Mouse (Mus musculus) megakaryocyte-erythroid progenitor cell, adult 5-6 weeks (primary cell): ENCODE data around the gene Fam89b. TPM values are rescaled to one million over a fixed set of nuclear protein-coding genes. Genes with fewer than 3 reads are reported as not detected.
A peak's percentile ranks its signal among the peaks of the same experiment; 100 is the strongest.

Experiments
- ATAC-seq: replicated peaks from 2 replicates; pipeline ENCODE4 v1.8.0; 2016; ENCODE audit warnings: mild to moderate bottlenecking, inconsistent platforms; ENCODE audit not compliant: severe bottlenecking, poor library complexity, low FRiP score, low TSS enrichment
- total RNA-seq, 2 experiments: library from RNA; stranded (forward) in 1 of 2; stranded (reverse) in 1 of 2; fragments of 200-1000, 215-1000 nt in 1 of 2; fragments of >200 nt in 1 of 2; fragmentation: Nextera tagmentation in 1 of 2; gene quantifications; 2 replicates each; pipeline ENCODE4 v1.2.3; 2014 to 2017

Gene Fam89b
- total RNA-seq, 2 experiments from 2014 or later, result 12.5 to 34.3 TPM

DNA sequence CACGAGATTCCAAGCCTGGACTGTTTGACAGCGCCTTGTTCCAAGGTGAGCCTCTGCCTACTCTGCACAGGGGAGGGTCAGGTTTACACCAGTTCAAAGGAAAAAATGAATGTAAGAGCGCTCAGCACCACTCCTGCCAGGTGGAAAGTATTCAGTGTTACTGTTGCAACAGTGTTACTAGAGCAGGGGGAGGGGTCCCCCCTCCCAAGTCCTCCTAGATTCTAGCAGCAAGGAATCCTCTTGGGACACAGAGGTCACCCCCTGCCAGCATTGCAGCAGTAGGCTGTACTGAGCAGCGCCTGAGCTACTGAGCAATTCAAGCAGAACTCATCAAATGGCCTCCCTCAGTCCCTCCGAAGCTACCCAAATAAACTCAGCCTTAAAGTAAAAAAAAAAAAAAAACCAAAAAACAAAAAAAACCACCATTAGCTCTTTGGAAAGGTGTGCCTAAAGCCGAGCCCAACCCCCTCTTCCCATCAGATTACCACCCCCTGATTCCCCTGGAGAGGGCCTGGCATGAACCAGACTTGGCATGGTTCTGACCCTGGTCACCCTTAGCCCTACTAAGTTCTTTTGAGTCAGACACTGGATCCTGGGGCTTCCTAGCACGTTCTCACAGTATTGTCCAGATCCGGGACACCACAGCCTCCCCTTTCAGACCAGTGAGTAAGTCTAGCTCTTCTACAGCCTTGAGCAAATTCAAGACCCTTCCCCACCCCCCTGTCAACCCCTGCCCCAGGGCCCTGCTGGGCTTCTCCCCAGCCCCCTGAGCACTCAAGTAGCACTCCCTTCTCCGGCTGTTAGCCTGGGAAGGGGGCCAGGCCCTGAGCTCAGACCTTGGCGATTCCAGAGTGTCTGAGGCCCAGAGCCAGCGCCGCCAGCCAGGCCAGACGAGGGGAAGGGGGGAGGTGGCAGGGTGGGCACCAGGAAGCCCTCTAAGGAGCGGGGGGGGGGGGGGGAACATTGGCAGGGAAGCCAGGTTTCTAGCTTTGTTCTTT, 11.2 kb upstream of the Fam89b start, which contains the start of gene Ltbp3:
Ltbp3 (plus strand) TSS at position 585 of the 998 bp plus-strand sequence.
- ATAC-seq, result no peak

DNA sequence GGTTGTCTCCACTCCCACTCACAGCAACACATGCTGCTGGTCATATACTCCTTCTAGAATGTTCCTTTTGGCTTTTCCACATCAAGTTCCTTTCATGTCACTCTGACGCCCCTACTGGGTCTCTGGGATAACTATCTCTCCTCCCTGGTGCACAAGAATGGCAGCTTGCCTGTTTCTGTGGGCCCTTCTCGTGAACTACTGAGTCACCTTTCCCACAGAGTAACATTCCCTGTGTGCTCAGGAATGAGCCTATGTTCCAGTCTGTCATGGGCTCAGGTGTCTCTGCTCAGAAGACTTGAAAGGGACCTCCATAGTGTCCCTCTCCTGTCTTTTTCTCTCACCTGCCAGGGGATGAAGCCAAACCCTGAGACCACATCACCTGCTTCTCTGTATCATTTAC, 10.0 kb upstream of the Fam89b start:
- ATAC-seq, result no peak

DNA sequence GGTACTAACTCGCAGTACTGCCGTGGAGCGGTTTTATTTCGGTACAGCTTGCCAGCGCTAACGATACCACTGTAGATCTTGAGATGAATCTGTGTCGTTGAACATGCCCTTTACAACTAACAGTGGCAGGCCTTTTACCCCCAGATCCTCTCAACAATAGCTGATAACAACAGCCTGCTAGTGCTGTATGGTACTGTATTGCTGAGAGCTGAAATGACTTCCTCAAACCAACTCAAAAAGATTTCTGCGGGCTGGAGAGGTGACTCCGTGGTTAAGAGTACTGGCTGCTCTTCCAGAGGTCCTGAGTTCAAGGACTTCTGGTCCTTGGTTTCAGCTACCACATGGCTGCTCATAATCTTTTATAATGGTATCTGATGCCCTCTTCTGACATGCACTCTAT, 4.9 kb upstream of the Fam89b start:
- no peak for ATAC-seq

DNA sequence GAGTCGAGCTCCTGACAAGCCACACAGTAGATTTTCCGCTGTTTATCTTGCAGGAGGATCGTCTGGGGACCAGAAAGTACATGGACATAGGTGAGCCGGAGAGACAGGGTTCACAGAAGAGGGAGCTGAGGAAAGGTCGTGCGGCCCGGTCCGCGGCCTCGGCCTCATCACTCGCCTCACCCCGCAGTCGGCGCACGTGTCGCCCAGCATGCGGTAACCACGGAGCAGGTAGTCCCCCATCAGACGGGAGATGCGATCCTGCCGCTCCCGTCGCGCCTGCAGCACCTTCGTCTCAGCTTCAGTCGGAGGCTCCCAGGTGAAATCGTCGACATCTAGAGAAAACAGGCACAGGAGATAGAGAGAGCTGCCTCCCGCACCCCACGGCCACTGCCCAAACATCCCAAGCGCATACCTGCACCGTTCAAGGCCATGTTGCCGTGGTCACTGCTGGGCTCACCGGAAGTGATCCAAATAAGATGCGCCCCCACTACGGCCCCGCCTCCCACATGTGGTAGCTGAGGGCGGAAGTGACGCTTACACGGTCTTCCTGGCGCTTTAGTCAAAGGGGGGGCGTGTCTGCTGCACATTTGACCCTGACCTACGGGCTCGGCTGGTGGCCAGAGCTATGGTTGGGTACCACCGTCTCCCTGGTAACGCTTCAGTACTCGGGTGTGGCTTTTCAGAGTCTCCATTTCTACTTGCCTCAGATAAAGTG, 2.0 kb upstream of the Fam89b start:
- ATAC-seq, result peak; percentile 56

DNA sequence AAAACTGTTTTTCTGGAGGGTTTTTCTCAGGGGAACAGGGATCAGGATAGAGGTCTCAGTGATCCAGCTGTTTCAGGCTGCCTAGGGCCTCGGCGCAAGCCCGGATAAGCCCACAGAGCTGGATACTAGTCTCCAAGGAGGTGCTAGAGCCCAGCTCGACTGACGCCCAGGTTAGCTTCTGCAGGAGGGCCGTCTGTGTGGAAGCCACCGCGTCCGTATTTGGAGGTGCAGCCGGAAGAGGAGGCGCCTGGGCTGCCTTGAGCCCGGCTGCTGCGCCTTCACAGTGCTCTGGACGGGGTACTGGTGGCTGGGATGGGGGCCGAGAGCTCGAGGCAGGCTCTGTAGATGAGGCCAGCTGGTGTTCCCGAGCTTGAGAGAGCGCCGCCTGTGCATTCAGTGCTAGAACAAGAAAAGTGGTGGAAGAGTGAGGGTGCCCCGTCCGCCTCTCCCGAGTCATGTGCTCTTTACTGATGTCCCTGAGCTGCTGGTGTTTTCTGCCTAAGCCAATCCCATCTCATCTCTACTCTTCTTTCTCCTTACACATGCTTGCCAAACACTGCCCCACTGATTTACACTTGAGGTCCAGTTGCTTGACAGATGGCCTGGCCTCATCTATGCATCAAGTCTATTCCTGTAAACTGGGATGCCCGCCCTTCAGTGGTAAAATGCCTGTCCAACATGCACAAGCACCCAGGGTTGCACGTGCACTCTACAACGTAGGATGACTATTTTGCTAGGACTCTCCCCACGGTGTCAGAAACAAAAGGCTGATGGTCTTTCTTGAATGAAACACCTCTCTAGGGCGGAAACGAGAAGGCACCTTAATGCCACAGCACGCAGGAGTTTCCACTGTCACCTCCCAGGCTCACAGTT, 1.1 kb upstream of the Fam89b start:
- no peak for ATAC-seq

DNA sequence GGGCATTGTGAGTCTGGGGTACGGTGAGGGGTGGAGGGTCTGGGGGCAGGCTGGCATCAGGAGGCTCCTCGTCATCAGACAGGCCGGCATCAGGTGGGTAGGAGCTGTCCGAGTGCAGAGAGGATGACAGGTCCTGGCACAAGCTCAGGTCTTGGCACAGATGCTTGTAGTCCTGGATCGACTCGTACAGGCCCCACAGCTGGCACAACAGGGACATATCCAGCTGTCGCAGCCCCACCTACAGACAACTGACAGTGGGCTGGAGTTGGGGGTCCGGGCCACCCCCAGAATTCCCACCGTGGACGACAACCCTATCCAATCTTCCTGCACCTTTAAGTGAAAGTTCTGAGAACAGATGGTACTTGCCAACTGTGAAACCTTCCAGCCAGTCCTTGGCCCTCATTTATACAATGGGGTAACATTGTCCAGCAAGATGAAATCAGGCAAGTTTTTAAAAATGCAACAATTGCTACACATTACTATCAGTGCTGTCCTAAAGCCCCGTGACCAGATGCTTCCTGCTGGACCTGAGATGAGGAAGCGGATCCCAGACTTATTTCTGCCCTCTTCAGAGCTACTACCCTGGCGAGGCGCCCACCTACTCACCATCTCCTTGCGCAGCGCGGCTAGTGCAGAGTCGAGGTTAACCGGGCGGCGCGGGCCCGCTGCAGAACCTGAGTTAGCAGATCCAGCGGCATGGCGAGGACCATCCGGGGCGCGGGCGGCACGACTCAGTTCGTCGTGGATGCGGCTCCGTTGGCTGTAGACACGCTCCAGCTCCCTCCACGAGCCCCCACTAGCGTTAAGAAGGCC, 616 bp downstream of the Fam89b start:
- no peak for ATAC-seq

DNA sequence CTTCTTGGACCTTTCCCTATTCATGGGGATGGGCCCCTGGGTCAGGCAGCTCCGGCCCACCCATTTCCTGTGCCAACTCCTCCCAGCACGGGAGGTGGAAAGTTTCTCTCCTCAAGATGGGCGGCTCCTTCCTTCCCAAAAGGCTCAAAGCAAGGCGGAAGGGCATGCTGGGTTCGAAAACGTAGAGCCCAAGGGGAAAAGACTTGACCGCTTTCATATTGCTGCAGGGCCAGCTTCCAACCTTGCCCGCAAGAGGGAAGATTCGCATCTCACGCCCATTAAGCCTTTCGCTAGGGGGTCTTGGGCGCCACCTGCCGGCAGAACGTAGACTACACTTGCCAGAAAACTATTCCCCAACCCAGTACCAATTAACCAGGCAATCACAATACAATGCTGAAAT, 1.8 kb downstream of the Fam89b start:
- ATAC-seq, result 0 out of 2 replicates have a peak, but pooled peaks have one; percentile 4

DNA sequence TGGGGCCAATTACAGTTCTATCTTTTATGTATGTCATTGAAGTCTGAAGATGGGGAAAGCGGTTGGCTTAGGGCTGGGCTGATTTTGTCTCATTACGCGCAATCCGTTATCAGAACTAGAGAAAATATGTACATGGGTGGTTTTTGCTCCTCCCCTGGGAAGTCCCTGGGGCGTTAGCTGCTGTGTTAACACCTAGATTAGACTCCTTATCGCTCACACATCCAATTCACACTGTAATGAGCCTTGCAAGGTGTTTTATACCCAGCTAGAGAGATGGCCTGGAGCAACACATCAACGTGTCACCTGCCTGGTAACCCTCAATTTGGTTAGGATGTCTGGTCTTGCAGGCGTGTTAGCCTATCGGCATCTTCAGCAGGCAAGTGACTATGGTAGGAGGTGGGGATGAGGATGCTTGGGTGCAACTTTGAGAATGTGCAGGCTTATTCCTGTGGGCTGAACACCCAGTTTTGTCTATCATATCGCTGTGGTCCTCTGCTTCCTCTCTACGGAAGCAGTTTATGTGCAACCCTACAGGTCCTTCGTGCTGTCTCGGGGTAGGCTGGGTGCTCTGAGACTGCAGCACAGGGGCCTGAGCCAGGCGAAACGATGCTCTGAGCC, 2.4 kb downstream of the Fam89b start:
- ATAC-seq, result peak; percentile 49

DNA sequence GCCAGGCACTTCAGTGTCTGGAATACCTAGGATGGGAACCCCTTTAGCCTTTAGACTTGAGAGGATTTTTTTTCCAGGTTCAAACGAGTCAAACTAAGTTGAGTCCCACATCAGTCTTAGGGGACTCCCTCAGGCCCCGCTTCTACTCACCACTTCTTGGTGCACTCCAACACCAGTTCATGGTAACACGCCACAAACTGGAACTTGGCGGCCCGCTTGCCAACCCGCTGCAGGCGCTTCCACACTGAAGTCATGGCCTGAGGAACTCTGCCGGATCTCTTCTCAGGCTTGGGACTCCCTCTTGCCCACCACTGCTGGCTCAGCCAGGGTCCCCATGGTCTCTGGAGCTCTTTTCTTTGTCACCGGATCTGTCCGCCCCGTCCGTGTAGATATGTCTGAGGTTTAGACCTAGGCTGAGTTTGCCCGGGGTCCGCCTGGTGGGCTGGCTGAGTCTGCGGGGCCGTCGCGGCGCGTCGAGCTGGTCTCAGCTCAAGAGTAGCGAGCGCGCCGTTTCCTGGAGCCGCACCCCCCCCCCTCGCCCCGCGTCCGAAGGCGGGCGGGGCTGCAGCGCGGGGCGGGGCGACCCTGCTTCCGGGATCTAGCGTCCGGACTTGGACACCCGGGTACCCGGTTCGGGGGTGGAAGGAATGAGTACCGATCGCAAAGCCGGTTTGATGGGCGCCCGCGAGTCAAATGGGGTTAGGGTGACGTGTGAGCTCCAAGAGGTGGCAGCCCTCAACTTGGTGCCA, 3.5 kb downstream of the Fam89b start, which contains the start of gene Ehbp1l1:
Ehbp1l1 (minus strand) TSS at position 551 of the 749 bp plus-strand sequence.
- ATAC-seq, result peak; percentile 8; the same call in 1 of the 2 replicates

DNA sequence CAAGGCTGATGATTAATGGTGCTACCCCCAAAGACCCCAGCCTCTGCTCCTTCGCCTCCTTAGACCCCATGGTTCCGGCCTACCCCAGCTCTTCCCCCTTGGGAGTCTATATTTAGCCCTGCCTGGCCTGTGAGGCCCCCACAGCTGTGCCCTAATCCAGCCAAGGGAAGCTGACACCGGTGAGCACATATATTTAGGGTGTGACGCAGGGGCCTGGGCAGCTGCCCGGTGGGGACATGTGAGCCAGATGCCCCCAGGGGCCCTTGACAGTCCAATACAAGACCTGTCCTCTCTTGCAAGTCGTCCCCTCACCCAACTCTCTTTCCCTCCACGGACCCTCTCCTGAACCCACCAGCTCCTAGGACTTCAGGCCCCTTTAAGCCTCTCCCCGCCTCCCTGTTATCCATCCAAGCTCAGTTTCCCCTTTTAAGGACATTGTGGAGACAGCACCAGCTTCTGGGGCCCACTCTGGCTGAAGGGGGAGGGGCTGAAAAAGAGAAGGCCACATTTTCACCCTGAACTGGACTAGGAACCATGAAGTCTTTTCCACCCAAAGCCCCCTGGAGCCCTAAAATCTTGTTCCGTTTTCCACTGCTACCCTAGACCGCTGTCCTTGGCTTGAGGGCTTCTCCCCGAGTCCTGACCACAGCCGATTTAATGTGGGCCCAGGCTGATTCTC, 4.3 kb downstream of the Fam89b start:
- ATAC-seq, result no peak

DNA sequence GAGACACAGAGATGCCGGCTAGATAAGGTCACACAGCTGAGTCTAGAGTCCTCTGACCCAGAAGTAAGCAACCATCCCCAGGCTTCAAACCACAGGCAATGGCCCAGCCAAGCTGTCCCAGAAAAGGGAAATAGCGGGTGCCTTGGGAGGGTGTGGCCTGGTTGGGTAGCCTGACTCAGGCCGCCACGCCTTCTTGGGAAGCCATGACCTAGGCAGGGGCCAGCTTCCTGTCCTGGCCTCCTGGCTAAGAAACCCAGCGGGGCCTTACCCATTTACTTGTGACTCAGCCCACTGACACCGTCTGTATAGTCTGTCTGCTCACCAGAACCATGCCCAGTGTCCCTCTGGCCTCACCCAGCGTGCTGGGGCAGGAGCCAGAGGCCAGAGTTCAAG, 4.9 kb downstream of the Fam89b start:
- peak; percentile 19 for ATAC-seq

DNA sequence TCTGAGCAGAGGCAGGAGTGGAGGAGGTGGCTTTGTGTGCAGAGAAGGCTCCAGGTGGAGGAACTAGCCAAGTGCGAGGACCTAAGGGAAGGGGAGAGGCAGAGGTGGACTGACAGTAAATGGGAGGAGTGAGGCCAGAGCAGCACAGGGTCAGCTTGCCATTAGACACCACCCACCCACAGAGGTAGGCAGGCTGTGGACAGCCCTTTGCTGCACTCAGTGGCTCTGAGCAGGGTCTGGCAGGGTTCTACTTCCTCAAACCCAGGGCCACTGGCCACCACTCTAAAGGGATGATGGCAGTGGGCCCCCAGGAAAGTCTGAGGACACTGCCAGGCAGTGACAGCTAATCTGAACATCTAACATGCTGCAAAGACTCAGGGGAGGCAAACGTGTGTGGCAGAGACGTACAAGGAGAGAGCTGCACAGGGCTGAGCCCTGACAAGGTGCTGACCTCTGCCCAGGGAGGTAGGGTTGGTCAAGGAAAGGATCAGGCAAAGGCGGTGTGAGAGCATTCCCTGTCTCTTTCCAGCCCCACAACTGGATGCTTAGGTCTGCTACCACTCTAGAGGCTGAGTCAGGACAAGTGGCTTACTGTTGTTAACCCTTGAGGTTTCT, 5.4 kb downstream of the Fam89b start:
- ATAC-seq, result no peak

DNA sequence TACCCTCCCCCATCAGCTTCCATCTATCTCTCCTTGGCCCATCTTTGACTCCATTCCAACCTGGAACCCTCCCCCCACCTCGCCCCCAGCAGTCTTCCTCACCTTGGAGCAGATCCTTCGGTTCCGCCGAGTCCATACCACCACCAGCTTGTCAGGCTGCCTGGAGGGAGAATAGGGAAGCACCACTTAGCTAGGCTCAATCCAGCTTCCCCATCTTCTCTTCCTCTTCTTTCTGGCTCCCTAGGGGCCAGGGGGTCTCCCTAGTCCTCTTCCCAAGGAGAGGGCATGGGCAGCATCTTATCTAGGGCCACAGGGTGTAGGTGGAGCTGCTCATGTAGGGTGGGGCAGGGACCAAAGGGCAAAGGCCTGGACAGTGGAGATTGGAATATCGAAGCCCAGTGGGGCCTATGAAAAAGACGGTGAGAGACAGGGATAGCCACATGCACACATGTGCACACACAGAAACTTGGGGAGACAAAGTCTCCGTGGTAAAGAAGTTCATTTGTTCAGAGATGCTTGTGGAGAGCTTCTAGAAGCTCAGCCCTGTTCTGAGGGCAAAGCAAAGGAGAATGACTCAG, 6.5 kb downstream of the Fam89b start:
- no peak for ATAC-seq

DNA sequence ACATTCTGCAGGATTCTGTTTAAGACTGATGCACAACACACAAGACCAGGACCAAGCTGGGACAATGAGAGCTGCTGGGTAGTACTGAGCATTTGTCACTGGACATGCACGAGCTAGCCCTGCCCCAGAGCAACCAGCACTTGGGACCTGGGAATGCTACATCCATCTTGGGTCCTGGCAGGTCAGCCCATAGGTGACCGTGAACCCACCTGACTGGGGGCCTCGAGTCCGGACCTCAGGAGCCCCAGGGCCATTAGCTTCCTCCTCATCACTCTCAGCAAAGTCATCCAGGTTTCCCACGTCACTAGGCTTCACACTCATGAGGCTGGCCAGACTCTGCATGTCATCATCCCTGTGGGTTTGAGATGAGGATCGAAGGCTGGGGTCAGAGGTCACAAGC, 8.2 kb downstream of the Fam89b start:
- ATAC-seq, result no peak

DNA sequence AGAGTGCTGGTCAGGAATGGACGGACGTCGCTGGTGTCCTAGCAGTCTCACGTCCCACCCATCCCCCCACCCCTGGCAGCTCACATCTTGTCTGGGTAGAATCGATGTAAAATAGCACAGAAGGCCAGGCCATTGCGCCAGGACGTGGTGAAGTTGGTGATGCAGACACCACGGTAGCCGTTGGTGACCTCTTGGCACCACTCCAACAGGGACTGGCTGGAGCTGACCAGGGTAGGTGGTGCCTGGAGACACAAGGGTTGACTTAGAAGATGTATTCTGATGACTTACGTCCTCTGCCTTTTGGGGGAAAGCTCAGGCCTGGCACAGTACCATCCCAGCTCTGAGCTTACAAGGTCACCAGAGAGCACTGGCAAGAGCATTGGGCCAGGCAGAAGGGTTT, 12.5 kb downstream of the Fam89b start:
- ATAC-seq, result no peak
